Mouse (Mus musculus): ENCODE data around the gene Tcte2.

Tcte2 gene

DNA sequence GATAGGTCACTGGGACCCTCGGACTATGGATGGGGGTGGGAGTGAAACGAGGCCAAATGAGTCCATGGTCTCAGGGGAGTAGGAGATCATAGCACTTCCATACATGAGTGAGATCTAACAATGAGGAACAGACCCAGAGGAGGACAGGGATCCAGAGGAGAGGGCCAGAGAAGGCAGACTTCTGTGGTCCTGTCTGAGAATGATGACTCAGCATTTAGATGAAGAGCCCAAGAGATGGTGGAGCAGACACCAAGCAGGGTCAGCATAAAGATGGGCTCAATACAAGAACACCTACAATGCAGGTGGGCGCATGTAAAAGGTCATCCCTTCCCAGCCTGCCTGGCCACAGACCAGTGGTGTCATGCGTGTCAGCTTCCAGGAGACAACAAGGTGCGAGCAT is 41.4 kb downstream of the Tcte2 start:
- in situ Hi-C loops (cut with MseI, MboI): no loop called here

- in situ Hi-C loops (cut with MseI, MboI): no loop called here
These were observed 44.2 kb downstream of the Tcte2 start for GRCm38 (mm10) chr17:13717428-13717827.

- in situ Hi-C loops (cut with MseI, MboI): no loop called here
These were observed 45.3 kb downstream of the Tcte2 start for GRCm38 (mm10) chr17:13716336-13716735.

DNA sequence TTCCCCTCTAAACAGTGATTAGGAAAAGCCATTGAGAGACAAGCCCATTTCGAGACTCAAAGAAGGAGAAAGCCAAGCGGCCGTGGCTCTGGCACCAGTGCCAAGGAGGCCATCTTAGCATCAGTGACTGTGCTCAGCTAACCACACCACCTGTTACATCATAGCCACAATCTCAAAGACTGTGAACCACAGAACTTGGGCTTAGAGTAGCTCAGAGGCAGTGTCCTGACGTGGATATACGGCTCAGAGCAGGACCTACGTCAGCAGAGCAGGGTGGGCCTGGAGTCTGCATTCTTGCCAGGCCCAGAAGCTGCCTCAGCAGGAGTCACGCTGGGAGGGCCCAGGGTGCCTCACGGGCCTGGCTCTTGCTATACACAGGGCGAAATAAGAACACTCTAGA is 46.1 kb downstream of the Tcte2 start:
- in situ Hi-C loops (cut with MseI, MboI): no loop called here

- in situ Hi-C loops (cut with MseI, MboI): no loop called here
These were observed 47.0 kb downstream of the Tcte2 start for GRCm38 (mm10) chr17:13714654-13715053.

GRCm38 (mm10) chr17:13714128-13714527 is 47.5 kb downstream of the Tcte2 start:
- in situ Hi-C loops (cut with MseI, MboI): no loop called here

GRCm38 (mm10) chr17:13712518-13712917 is 49.1 kb downstream of the Tcte2 start:
- in situ Hi-C loops (cut with MseI, MboI): no loop called here

GRCm38 (mm10) chr17:13712116-13712515 is 49.5 kb downstream of the Tcte2 start:
- in situ Hi-C loops (cut with MseI, MboI): no loop called here

- in situ Hi-C loops (cut with MseI, MboI): no loop called here
These were observed 50.5 kb downstream of the Tcte2 start for GRCm38 (mm10) chr17:13711173-13711572.

GRCm38 (mm10) chr17:13705481-13705921 is 56.1 kb downstream of the Tcte2 start:
- in situ Hi-C loops (cut with MseI, MboI): no loop called here

DNA sequence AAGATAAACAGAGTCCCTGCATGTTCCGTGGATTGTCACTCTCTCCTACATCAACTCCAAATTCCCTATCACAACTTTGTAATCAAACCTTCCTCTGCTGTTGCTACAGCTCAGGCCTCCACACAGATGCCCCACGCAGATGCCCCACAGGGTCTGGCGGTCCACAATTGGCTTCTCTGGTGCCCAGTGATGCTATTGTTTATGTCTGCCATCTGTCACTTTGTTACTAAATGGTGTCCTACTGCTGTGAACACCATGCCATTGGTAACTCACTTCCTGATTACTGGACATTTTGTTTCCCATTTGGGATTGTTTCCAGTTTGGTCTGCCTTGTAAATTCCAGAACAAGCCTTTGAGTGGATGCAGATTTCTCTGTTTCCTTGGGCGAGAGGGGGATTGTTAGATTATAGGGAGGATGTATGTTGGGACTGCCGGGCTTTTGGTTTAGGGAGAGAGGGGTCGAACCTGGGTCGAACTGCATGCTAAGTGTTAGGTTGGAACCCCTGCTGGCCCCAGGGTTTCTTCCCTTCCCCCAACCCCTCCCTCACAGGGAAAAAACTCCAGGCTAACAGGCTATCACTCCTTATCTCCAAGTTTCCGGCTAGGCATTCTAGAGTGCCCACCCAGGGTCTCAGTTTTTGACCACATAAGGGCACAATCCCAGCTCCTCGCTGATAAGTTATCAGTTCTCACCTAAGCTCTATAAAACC is 57.9 kb downstream of the Tcte2 start:
- in situ Hi-C loops (cut with MseI, MboI): no loop called here

- in situ Hi-C loops (cut with MseI, MboI): no loop called here
These were observed 61.3 kb downstream of the Tcte2 start for GRCm38 (mm10) chr17:13700131-13701016.

DNA sequence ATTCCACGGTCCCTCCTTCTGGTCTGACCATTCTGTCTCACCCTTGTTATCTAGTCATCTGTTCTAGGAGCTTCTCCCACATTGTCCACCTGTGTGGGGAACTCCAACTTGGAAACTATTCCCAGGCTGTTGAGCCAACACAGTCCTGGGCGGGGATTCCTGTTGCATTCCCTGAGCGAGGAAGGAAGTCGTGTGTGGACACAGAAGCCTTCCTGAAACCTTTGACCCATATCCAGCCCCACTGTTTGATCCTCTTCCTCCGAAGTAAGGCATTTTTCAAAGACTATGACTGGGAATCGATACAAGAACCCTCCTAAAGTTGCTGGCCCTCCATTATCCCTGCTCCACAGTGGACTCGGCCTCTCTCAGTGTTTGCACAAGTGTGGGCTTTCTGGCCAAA is 61.9 kb downstream of the Tcte2 start:
- in situ Hi-C loops (cut with MseI, MboI): no loop called here

DNA sequence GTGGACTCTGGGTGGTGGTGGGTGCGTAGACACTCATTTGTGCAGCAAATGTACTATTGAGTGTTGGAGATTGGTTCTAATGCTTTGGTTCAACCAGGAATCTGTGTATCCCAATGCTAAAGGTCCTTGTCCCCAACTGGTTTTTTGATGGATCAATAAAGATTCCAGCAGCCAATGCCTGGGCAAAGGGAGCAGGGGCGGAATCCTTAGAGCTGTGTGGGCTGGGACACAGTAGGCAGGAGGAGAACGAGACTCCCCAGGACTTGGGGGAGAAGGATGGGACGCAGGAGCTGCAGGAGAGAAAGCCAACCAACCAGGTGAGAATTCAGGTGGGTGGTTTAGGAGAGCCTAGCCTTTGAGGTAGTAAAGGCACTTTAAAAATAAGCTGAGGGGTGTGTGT is 63.4 kb downstream of the Tcte2 start:
- in situ Hi-C loops (cut with MseI, MboI): no loop called here

- in situ Hi-C loops (cut with MseI, MboI): no loop called here
These were observed 64.0 kb downstream of the Tcte2 start for GRCm38 (mm10) chr17:13697646-13698045.

DNA sequence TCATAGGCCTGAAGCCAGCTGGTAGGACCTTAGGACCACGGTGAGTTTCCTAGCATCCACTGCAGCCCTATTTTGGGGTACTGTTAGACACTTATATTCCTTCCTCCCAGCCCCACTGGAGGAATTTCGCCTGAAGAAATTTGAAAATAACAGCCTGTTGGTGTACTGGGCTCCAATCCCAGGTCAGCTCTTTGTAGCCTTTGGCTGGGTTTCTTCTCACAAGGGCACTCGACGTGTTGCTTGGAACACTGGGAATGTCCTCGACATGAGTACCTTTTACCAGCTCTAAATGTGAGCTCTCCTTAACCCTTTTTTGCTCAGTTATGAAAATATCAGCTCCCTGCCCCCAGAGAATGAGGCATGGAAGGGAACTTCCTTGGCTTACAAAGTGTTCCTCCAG is 65.7 kb downstream of the Tcte2 start:
- in situ Hi-C loops (cut with MseI, MboI): no loop called here

- in situ Hi-C loops (cut with MseI, MboI): no loop called here
These were observed 66.4 kb downstream of the Tcte2 start for GRCm38 (mm10) chr17:13695211-13695610.

- in situ Hi-C loops (cut with MseI, MboI): no loop called here
These were observed 67.4 kb downstream of the Tcte2 start for GRCm38 (mm10) chr17:13694181-13694580.

DNA sequence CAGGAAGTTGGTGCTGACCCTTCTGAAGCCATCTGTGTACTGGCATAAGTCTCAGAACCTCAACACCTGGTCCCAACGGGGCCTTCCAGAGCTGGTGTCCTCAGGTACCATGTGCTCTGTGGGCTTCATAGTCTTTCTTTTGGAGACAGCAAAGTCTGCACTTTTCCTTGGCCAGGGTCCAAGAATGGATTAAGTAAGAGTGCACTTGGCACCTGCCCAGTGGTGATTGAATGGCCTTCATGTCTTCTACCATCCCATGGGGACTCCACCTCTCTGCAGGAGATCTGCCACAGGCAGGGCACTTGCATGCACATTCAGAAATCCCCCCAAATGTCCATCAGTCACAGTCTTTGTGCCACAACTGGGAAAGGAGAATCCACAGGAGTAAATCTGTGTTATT is 74.0 kb downstream of the Tcte2 start:
- in situ Hi-C loops (cut with MseI, MboI): no loop called here

DNA sequence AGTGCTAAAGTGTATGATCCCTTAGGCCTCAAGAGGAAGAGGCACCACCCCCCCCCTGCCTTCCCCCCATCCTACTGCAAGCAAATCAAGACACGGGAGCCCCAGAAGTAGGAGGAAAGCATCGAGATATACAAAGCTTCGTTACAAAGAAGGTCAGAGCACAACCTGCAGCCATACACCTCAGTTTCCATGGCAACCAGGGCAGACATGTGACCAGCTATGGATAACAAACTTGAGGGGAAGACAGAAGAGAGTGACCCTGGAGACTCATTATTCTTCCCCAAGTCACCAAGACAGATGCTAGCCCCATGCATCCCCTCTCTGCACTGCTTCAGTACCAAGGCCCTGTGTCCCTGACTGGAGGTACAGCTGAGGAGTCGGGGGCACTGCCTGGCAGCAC is 74.5 kb downstream of the Tcte2 start:
- in situ Hi-C loops (cut with MseI, MboI): no loop called here

DNA sequence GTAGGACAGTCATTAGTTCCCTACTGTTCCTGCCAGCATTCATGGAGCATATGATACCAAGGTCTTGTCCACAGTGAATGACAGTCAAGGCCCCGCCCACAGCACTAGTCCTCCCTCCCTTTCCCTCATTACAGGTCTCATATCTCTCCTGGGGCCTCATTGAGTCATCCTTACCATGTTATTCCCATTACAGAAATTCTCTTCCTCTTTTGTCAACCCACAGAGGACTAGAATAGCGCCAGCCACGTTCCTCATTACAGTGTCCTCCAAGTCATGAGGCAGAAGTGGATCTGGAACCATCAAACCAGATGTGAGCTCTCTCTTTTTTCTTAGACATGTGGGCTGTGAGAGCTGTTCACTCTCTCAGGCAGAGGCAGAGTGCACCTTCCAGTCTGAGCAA is 76.0 kb downstream of the Tcte2 start:
- in situ Hi-C loops (cut with MseI, MboI): no loop called here

DNA sequence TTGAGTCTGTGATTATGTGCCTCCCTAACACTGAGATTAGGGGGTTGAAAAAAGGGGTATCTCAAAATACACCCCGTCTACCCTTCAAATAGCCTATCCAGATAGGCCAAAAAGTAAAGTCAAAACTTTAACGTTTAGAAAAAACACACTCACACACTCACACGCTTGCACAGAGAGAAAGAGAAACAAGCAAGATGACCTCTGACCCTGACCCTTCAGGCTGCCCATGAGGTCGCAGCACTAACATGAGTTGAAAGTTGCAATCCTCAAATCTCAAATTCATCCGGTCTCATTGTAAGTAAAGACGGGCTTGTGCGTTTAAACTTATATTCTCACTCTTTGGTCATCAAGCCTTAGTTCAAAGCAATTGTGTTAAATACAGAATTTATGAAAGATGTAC is 77.4 kb downstream of the Tcte2 start:
- in situ Hi-C loops (cut with MseI, MboI): no loop called here

Data from mouse trophoblast stem cell (cell line).